Mouse (Mus musculus) fibroblast of lung, adult 2 months (primary cell): Measurements from ENCODE around the gene Tacc3.

ENCODE experiments used
- DNase-seq: peaks from one replicate; pipeline ENCODE4 v3.0.0-alpha.2; 2011; ENCODE audit warnings: low read depth

Tacc3 gene

GRCm38 (mm10) chr5:33657787-33658663 lies at the start of gene Tacc3, which contains the start of gene Tmem129:
Tacc3 (plus strand) TSS chr5:33658128.
Tmem129 (minus strand) TSS chr5:33658416.
- DNase-seq = peak; percentile 98

GRCm38 (mm10) chr5:33609226-33609625 lies 48.7 kb upstream of the Tacc3 start:
- DNase-seq = no peak

- DNase-seq = no peak
These were observed 46.1 kb upstream of the Tacc3 start for GRCm38 (mm10) chr5:33611795-33612194.

GRCm38 (mm10) chr5:33614391-33614790 lies 43.5 kb upstream of the Tacc3 start:
- DNase-seq = no peak

- DNase-seq = no peak
These were observed 35.3 kb upstream of the Tacc3 start for GRCm38 (mm10) chr5:33622671-33623070.

- DNase-seq = no peak
These were observed 34.2 kb upstream of the Tacc3 start for GRCm38 (mm10) chr5:33623766-33624165.

GRCm38 (mm10) chr5:33627968-33628367 lies 30.0 kb upstream of the Tacc3 start:
- DNase-seq = peak; percentile 25

- peak; percentile 16 for DNase-seq
These were observed 29.1 kb upstream of the Tacc3 start for GRCm38 (mm10) chr5:33628820-33629300.

GRCm38 (mm10) chr5:33629301-33629987 lies 28.5 kb upstream of the Tacc3 start, which contains the start of the genes Fam53a and Gm9903:
Fam53a (minus strand) TSS chr5:33629635.
Gm9903 (plus strand) TSS chr5:33629925.
- DNase-seq = peak; percentile 84

GRCm38 (mm10) chr5:33630061-33630460 lies 27.9 kb upstream of the Tacc3 start:
- DNase-seq = peak; percentile 25

GRCm38 (mm10) chr5:33630615-33631014 lies 27.3 kb upstream of the Tacc3 start:
- DNase-seq = no peak

GRCm38 (mm10) chr5:33632526-33632925 lies 25.4 kb upstream of the Tacc3 start:
- DNase-seq = no peak

GRCm38 (mm10) chr5:33635361-33635760 lies 22.6 kb upstream of the Tacc3 start:
- no peak for DNase-seq

- no peak for DNase-seq
These were observed 20.1 kb upstream of the Tacc3 start for GRCm38 (mm10) chr5:33637606-33638350.

GRCm38 (mm10) chr5:33638826-33639225 lies 19.1 kb upstream of the Tacc3 start:
- no peak for DNase-seq

GRCm38 (mm10) chr5:33640652-33641051 lies 17.3 kb upstream of the Tacc3 start:
- no peak for DNase-seq

- no peak for DNase-seq
These were observed 6.9 kb upstream of the Tacc3 start for GRCm38 (mm10) chr5:33651017-33651416.

- DNase-seq = no peak
These were observed 6.4 kb upstream of the Tacc3 start for GRCm38 (mm10) chr5:33651541-33651920.

- peak; percentile 91 for DNase-seq
These were observed 5.8 kb upstream of the Tacc3 start, which contains the start of gene Slbp for GRCm38 (mm10) chr5:33651921-33652782. Slbp (minus strand) TSS chr5:33652574.

GRCm38 (mm10) chr5:33652783-33653173 lies 5.2 kb upstream of the Tacc3 start:
- no peak for DNase-seq

- no peak for DNase-seq
These were observed 3.5 kb upstream of the Tacc3 start for GRCm38 (mm10) chr5:33654424-33654823.
